Mouse (Mus musculus): ENCODE measurements around the gene Brd7.

- TF ChIP-seq CTCF (IDR thresholded peaks at IDR 0.05; ENCODE audit: insufficient read depth, low read depth, low read length) (no peak), POLR2A (IDR thresholded peaks at IDR 0.05; ENCODE audit: insufficient read depth, low read depth, low read length) (no peak)
Observed at GRCm38 (mm10) chr8:88349046-88349445, 12.9 kb downstream of the Brd7 start.

All from olfactory bulb, adult 2 months (tissue).